Mouse (Mus musculus): ENCODE results near the gene Chrm4. TPM values are rescaled to one million over a fixed set of nuclear protein-coding genes. Genes with fewer than 3 reads are reported as not detected.

The Chrm4 gene
- polyA plus RNA-seq, 1 experiment from 2014 or later = 0.12 TPM

DNA sequence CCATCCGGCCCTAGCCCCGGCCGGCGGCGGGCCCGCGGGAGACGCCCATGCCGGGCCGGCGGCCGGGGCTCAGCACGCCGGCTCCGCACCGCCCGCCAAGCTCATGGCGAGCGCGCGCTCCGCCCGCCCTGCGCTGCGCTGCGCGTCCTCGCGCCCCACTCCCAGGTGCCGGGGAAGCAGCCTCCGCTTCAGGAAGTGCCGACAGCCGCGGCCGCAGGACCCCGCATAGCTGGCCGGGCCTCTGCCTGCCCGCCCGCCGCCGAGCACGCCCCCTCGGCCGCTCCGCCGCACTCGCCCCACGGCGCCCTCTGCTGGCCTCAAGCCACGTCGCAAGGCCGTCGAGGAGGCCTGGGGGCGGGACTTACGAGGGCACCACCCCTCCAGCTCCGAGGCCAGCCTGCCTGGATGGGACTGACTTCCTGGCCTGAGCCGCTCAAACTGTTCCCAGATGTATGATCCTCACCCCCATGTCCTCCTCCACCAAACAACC lies 36.4 kb downstream of the Chrm4 start:
- H3K27me3 ChIP-seq (ENCODE audit: poor library complexity, severe bottlenecking) = peaks cover 34% of the 10 kb centered on the region
- peak overlapping the region; percentile 90 for H3K4me3 ChIP-seq
- peaks cover 14% of the 10 kb centered on the region; the same call in 1 of the 2 replicates for H3K36me3 ChIP-seq (replicated peaks)
- peak; percentile 93 for DNase-seq (ENCODE audit: extremely low spot score, low spot score)
- under 1% methylated on average over 57 of the region's 57 CpGs for WGBS
- H3K27ac ChIP-seq = peak overlapping the region; percentile 91
- H3K9me3 ChIP-seq = no peaks in the 10 kb centered on the region
- peaks cover 74% of the 10 kb centered on the region for H3K4me1 ChIP-seq

- no peak for DNase-seq (ENCODE audit: extremely low spot score, low spot score)
Observed at GRCm38 (mm10) chr2:91964610-91965204, 37.7 kb downstream of the Chrm4 start.

DNA sequence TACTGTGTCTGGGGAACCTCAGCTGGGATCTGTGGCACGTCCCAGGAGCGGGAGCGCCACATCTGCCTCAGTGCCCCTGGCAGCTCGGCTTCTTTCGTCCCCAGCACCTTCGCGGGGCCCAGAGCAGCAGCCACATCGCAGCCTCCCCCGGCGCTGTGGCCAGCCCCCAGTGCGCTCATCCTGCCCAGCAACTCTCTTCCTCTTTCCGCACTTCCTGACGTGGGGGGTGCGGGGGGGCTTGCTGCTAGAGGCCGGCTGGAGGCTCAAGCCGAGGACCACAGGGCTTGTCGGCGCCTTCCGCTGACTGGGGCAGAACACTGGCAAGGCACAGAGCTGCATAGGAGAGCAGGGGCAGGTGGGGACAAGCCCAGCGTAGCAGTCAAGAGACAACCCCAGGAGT lies 38.4 kb downstream of the Chrm4 start:
- peaks cover 56% of the 10 kb centered on the region for H3K4me1 ChIP-seq
- 15% methylated on average over 20 of the region's 20 CpGs for WGBS
- peak overlapping the region; percentile 76 for H3K27ac ChIP-seq
- DNase-seq (ENCODE audit: extremely low spot score, low spot score) = no peak
- H3K36me3 ChIP-seq (replicated peaks) = 0 out of 2 replicates have a peak, but pooled peaks cover 4% of the 10 kb centered on the region
- peak overlapping the region; percentile 38 for H3K4me3 ChIP-seq
- no peaks in the 10 kb centered on the region for H3K9me3 ChIP-seq
- H3K27me3 ChIP-seq (ENCODE audit: poor library complexity, severe bottlenecking) = peaks cover 49% of the 10 kb centered on the region

More at GRCm38 (mm10) chr2:91964610-91965204, 37.7 kb downstream of the Chrm4 start:
- peak overlapping the region; percentile 76 for H3K27ac ChIP-seq
- H3K4me3 ChIP-seq = peak overlapping the region; percentile 38
- no peaks in the 10 kb centered on the region for H3K9me3 ChIP-seq
- H3K4me1 ChIP-seq = peaks cover 64% of the 10 kb centered on the region
- peaks cover 42% of the 10 kb centered on the region for H3K27me3 ChIP-seq (ENCODE audit: poor library complexity, severe bottlenecking)
- 85% methylated on average over 3 of the region's 3 CpGs for WGBS
- H3K36me3 ChIP-seq (replicated peaks) = peaks cover 9% of the 10 kb centered on the region; the same call in 1 of the 2 replicates

DNA sequence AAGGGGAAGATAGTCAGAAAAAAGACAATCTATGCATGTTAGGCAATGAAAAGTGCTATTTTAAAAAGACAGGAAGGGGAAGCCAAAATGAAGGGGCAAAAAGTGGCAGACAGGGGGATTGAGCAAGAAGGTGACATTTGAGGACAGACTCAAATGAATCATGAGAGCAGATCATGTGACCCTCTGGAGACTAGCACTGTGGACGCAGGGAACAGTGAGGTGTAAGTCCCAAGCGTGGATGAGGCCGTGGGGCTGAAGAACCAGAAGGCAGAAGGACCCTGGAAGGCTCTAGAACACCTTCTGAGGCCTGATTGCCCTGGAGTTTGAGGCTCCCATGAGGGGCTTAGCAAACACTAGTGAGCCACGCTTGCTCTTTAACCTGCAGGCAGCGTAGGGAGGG lies 39.3 kb downstream of the Chrm4 start:
- WGBS = 86% methylated on average over 5 of the region's 5 CpGs
- Histone ChIP-seq H3K4me3 (no peak overlapping the region), H3K4me1 (peaks cover 56% of the 10 kb centered on the region), H3K27me3 (ENCODE audit: poor library complexity, severe bottlenecking) (peaks cover 58% of the 10 kb centered on the region), H3K9me3 (no peaks in the 10 kb centered on the region), H3K27ac (no peak overlapping the region), H3K36me3 (replicated peaks) (no peaks in the 10 kb centered on the region)
- no peak for DNase-seq (ENCODE audit: extremely low spot score, low spot score)

DNA sequence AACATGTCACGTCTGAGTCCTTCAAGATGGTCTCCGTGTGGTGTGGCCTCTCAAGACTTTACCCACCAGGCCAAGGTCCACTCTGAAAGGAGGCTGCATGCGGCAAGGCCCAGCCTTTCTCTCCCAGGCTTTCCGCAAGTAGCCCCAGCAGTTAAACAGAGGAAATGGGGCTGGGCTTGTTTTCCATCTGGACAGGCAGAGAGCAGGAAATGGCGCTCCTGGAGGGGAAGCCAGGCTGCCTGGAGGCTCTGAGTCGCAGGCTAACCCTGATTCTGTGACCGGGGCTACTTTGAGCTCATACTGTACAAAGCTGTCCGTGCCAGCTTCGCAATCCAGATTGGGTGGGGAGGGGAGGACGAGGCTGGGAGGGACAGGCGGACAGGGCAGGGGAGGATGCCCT lies 40.9 kb downstream of the Chrm4 start:
- peak overlapping the region; percentile 60 for H3K27ac ChIP-seq
- peaks cover 56% of the 10 kb centered on the region for H3K4me1 ChIP-seq
- H3K4me3 ChIP-seq = no peak overlapping the region
- WGBS = 69% methylated on average over 11 of the region's 11 CpGs
- H3K9me3 ChIP-seq = no peaks in the 10 kb centered on the region
- DNase-seq (ENCODE audit: extremely low spot score, low spot score) = no peak
- no peaks in the 10 kb centered on the region for H3K36me3 ChIP-seq (replicated peaks)
- H3K27me3 ChIP-seq (ENCODE audit: poor library complexity, severe bottlenecking) = peaks cover 74% of the 10 kb centered on the region

DNA sequence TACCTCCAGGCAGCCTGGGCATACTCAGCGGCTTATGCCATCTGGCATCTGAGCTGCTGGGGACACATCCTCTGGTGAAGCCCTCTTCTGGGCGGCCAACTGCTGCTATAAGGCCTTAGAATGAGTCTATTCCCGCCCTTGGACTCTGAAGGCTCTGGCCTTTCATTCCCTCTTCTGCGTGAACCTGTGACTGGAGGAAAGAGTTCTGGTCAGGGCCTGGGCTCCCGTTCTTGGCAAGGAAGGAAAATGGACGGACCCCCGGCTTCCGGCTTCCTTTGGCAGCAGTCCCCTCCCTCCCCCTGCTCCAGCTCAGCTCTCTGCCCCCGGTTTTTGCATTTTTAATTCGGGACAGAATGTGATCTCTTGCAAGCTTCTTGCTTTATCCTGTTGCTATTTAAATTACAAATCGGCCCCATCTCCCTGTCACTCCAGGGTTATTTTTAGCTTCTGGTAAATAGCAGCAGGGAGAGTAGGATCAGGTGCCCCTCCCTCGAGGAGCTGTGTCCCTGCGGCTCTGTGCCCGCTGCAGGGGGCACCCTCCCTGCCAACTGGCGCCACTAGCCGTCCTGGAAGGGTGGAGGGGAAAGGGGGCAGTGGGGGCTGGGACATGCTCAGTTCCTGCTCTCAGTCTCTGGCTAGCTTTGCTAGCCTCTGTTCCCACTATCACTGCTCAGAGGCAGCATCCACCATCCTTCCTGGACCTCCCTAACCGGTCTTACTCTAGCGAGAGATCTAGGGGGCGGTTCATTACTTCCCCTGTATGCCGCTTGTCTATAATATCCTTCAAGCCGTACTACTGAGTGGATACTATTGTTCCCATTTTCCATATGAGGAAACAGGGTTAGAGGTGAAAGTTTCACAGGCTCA lies 44.4 kb downstream of the Chrm4 start:
- WGBS = 23% methylated on average over 21 of the region's 21 CpGs
- no peak for DNase-seq (ENCODE audit: extremely low spot score, low spot score)
- H3K4me1 ChIP-seq = peaks cover 63% of the 10 kb centered on the region
- H3K9me3 ChIP-seq = no peaks in the 10 kb centered on the region
- H3K4me3 ChIP-seq = peak overlapping the region; percentile 23; the same call in 1 of the 2 replicates
- no peaks in the 10 kb centered on the region for H3K36me3 ChIP-seq (replicated peaks)
- H3K27me3 ChIP-seq (ENCODE audit: poor library complexity, severe bottlenecking) = peaks cover 84% of the 10 kb centered on the region
- peak overlapping the region; percentile 65 for H3K27ac ChIP-seq

- peaks cover 64% of the 10 kb centered on the region for H3K4me1 ChIP-seq
- H3K27me3 ChIP-seq (ENCODE audit: poor library complexity, severe bottlenecking) = peaks cover 84% of the 10 kb centered on the region
Observed at GRCm38 (mm10) chr2:91972121-91972566, 45.1 kb downstream of the Chrm4 start.

GRCm38 (mm10) chr2:91973416-91974135 lies 46.5 kb downstream of the Chrm4 start:
- Histone ChIP-seq H3K9me3 (no peaks in the 10 kb centered on the region), H3K27me3 (ENCODE audit: poor library complexity, severe bottlenecking) (peaks cover 97% of the 10 kb centered on the region), H3K4me3 (no peak overlapping the region), H3K27ac (peak overlapping the region; percentile 3; the same call in 1 of the 2 replicates), H3K36me3 (replicated peaks) (no peaks in the 10 kb centered on the region), H3K4me1 (peaks cover 62% of the 10 kb centered on the region)
- 17% methylated on average over 7 of the region's 7 CpGs for WGBS
- DNase-seq (ENCODE audit: extremely low spot score, low spot score) = no peak

More at GRCm38 (mm10) chr2:91972121-91972566, 45.1 kb downstream of the Chrm4 start:
- H3K4me3 ChIP-seq = no peak overlapping the region
- H3K27ac ChIP-seq = peak overlapping the region; percentile 65
- H3K36me3 ChIP-seq (replicated peaks) = no peaks in the 10 kb centered on the region
- H3K9me3 ChIP-seq = no peaks in the 10 kb centered on the region
- DNase-seq (ENCODE audit: extremely low spot score, low spot score) = no peak
- WGBS = 52% methylated on average over 13 of the region's 13 CpGs

GRCm38 (mm10) chr2:91975581-91976541 lies 48.8 kb downstream of the Chrm4 start, which contains the start of gene Dgkz:
Dgkz (minus strand) TSS chr2:91975864.
- Histone ChIP-seq H3K27ac (peak within 1 kb of the TSS; percentile 71), H3K9me3 (no peaks in the 10 kb centered on the region), H3K4me3 (peak within 1 kb of the TSS; percentile 54), H3K27me3 (ENCODE audit: poor library complexity, severe bottlenecking) (peaks cover 86% of the 10 kb centered on the region), H3K4me1 (peaks cover 85% of the 10 kb centered on the region), H3K36me3 (replicated peaks) (no peaks in the 10 kb centered on the region)
- under 1% methylated on average over 79 of the region's 79 CpGs for WGBS
- no peak for DNase-seq (ENCODE audit: extremely low spot score, low spot score)

DNA sequence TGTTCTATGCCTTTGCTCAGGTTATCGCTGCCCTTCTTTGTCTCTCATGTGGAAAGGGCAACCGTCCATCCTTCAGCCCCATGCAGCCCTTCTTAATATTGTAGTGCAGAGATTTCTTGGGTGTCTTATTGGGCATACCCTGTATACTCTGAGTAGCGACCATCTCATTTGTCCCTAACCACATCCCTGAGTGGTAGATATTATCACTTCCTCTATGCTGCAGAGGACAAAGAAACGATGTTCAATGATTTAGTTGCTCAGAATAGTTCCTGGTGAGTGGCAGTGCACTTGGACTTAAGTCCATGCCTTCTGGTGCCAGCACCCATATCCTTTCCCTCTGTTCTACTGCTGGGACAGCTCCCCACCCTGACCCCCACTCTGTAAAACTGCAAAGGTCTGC lies 50.9 kb downstream of the Chrm4 start:
- no peaks in the 10 kb centered on the region for H3K9me3 ChIP-seq
- no peak for DNase-seq (ENCODE audit: extremely low spot score, low spot score)
- 0 out of 2 replicates have a peak overlapping the region, but pooled peaks have one; percentile 36 for H3K27ac ChIP-seq
- H3K27me3 ChIP-seq (ENCODE audit: poor library complexity, severe bottlenecking) = peaks cover 68% of the 10 kb centered on the region
- H3K36me3 ChIP-seq (replicated peaks) = no peaks in the 10 kb centered on the region
- H3K4me1 ChIP-seq = peaks cover 72% of the 10 kb centered on the region
- no peak overlapping the region for H3K4me3 ChIP-seq
- WGBS = 89% methylated on average over 4 of the region's 4 CpGs

All from forebrain, embryonic 10.5 days (tissue).